Mouse (Mus musculus) urinary bladder, adult 18-20 months (tissue): ENCODE measurements at regions not wholly inside any gene's neighbourhood (a gene's known extent, or its start where the extent isn't known, plus 50 kb on each side); places are given as distances from the start of the nearest gene placed in this dataset.

Experiments
- DNase-seq, 2 experiments: peaks; one replicate each; pipeline ENCODE4 v3.0.0; 2022; ENCODE audit warnings: low spot score in 2 of 2, mixed read lengths in 2 of 2

- no peak for DNase-seq
Observed at GRCm38 (mm10) chr11:71512271-71513066, 237.3 kb upstream of the Wscd1 start.

GRCm38 (mm10) chr11:71513067-71513350 lies 236.7 kb upstream of the Wscd1 start:
- no peak for DNase-seq

- no peak for DNase-seq
Observed at GRCm38 (mm10) chr11:71515264-71515663, 234.5 kb upstream of the Wscd1 start.

GRCm38 (mm10) chr11:71517377-71517776 lies 232.3 kb upstream of the Wscd1 start:
- no peak for DNase-seq

GRCm38 (mm10) chr11:71527691-71528090 lies 222.0 kb upstream of the Wscd1 start:
- no peak for DNase-seq

- DNase-seq: no peak
Observed at GRCm38 (mm10) chr11:71528588-71528987, 221.1 kb upstream of the Wscd1 start.

GRCm38 (mm10) chr11:71541178-71541845 lies 208.4 kb upstream of the Wscd1 start:
- DNase-seq: no peak

GRCm38 (mm10) chr11:71557412-71557811 lies 192.3 kb upstream of the Wscd1 start:
- no peak for DNase-seq

- no peak for DNase-seq
Observed at GRCm38 (mm10) chr11:71564831-71565230, 184.9 kb upstream of the Wscd1 start.

- DNase-seq: no peak
Observed at GRCm38 (mm10) chr11:71576801-71577200, 172.9 kb upstream of the Wscd1 start.

GRCm38 (mm10) chr11:71581775-71582174 lies 167.9 kb upstream of the Wscd1 start:
- DNase-seq: no peak

GRCm38 (mm10) chr11:71591014-71591413 lies 158.7 kb upstream of the Wscd1 start:
- DNase-seq: no peak

GRCm38 (mm10) chr11:71594250-71594847 lies 155.4 kb upstream of the Wscd1 start:
- DNase-seq: no peak

- DNase-seq: no peak
Observed at GRCm38 (mm10) chr11:71597709-71598108, 152.0 kb upstream of the Wscd1 start.

- DNase-seq: no peak
Observed at GRCm38 (mm10) chr11:71610782-71611181, 138.9 kb upstream of the Wscd1 start.

GRCm38 (mm10) chr11:71615526-71615925 lies 134.2 kb upstream of the Wscd1 start:
- DNase-seq: no peak

- DNase-seq: no peak
Observed at GRCm38 (mm10) chr11:71625501-71626191, 124.1 kb upstream of the Wscd1 start.

- no peak for DNase-seq
Observed at GRCm38 (mm10) chr11:71636111-71636510, 113.6 kb upstream of the Wscd1 start.

- DNase-seq: no peak
Observed at GRCm38 (mm10) chr11:71636785-71637184, 112.9 kb upstream of the Wscd1 start.

GRCm38 (mm10) chr11:71642886-71643285 lies 106.8 kb upstream of the Wscd1 start:
- DNase-seq: no peak

GRCm38 (mm10) chr11:71651756-71652380 lies 97.9 kb upstream of the Wscd1 start:
- no peak for DNase-seq

- no peak for DNase-seq
Observed at GRCm38 (mm10) chr11:71652381-71652775, 97.3 kb upstream of the Wscd1 start.
